Mouse (Mus musculus) ovary, postnatal 10 days (tissue): Measurements from ENCODE around the gene Abhd12.

Source experiments
- DNase-seq: peaks from one replicate; pipeline ENCODE4 v3.0.0; 2022; ENCODE audit warnings: low spot score

Gene Abhd12

GRCm38 (mm10) chr2:150851251-150851650 is 53.3 kb downstream of the Abhd12 start:
- DNase-seq = no peak

- no peak for DNase-seq
Measured at GRCm38 (mm10) chr2:150847436-150847995, 57.0 kb downstream of the Abhd12 start.

- no peak for DNase-seq
Measured at GRCm38 (mm10) chr2:150844798-150845197, 59.7 kb downstream of the Abhd12 start.

GRCm38 (mm10) chr2:150842049-150842461 is 62.5 kb downstream of the Abhd12 start:
- DNase-seq = no peak

- DNase-seq = no peak
Measured at GRCm38 (mm10) chr2:150841109-150841508, 63.4 kb downstream of the Abhd12 start.

- DNase-seq = no peak
Measured at GRCm38 (mm10) chr2:150839686-150840471, 64.7 kb downstream of the Abhd12 start.

GRCm38 (mm10) chr2:150837781-150838180 is 66.8 kb downstream of the Abhd12 start:
- DNase-seq = no peak

- no peak for DNase-seq
Measured at GRCm38 (mm10) chr2:150836906-150837305, 67.6 kb downstream of the Abhd12 start.

GRCm38 (mm10) chr2:150835975-150836374 is 68.6 kb downstream of the Abhd12 start:
- no peak for DNase-seq

- DNase-seq = no peak
Measured at GRCm38 (mm10) chr2:150834616-150835015, 69.9 kb downstream of the Abhd12 start.

- no peak for DNase-seq
Measured at GRCm38 (mm10) chr2:150832029-150832428, 72.5 kb downstream of the Abhd12 start.

- no peak for DNase-seq
Measured at GRCm38 (mm10) chr2:150830911-150831441, 73.6 kb downstream of the Abhd12 start.

GRCm38 (mm10) chr2:150830011-150830410 is 74.5 kb downstream of the Abhd12 start:
- DNase-seq = no peak

- no peak for DNase-seq
Measured at GRCm38 (mm10) chr2:150828654-150829053, 75.9 kb downstream of the Abhd12 start.

GRCm38 (mm10) chr2:150828164-150828563 is 76.4 kb downstream of the Abhd12 start:
- DNase-seq = no peak

GRCm38 (mm10) chr2:150826426-150826825 is 78.1 kb downstream of the Abhd12 start:
- no peak for DNase-seq

- no peak for DNase-seq
Measured at GRCm38 (mm10) chr2:150822987-150823386, 81.6 kb downstream of the Abhd12 start.

GRCm38 (mm10) chr2:150820720-150821119 is 83.8 kb downstream of the Abhd12 start:
- no peak for DNase-seq

- no peak for DNase-seq
Measured at GRCm38 (mm10) chr2:150818742-150819141, 85.8 kb downstream of the Abhd12 start.

- DNase-seq = no peak
Measured at GRCm38 (mm10) chr2:150816676-150817402, 87.7 kb downstream of the Abhd12 start.

GRCm38 (mm10) chr2:150812816-150813215 is 91.7 kb downstream of the Abhd12 start:
- DNase-seq = no peak

- no peak for DNase-seq
Measured at GRCm38 (mm10) chr2:150810603-150811002, 93.9 kb downstream of the Abhd12 start.

GRCm38 (mm10) chr2:150808812-150809211 is 95.7 kb downstream of the Abhd12 start:
- no peak for DNase-seq
